Mouse (Mus musculus): ENCODE measurements around the gene Plekhf1. TPM values are rescaled to one million over a fixed set of nuclear protein-coding genes. Genes with fewer than 3 reads are reported as not detected.

The Plekhf1 gene
- polyA plus RNA-seq (2014; fragmentation: Nextera tagmentation; extraction: Ambion mirVana) = 4.5 and 4.7 TPM in 2 replicates

DNA sequence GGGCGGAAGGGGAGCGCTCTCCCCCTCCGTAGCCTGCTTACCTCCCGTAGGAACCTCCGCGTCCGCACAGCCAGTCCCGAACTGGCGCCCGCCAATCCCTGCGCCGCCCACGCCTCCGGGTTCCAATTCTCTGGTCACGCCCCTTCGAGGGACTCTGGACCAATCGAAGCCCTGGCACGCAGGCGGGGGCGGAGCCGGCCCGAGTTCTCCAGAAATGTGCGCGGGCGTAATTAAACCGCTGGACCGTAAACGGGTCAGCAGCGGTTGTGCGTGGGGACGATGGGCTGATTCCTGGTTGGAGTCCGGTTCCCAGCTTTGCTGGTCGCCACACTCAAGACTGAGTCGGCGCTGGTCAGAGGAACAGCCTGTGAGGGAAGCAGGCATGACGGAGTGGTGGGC, at the start of gene Plekhf1:
Plekhf1 (minus strand) TSS at position 117 of the 399 bp plus-strand sequence.
- under 1% methylated on average over 36 of the region's 36 CpGs for WGBS
- ATAC-seq (ENCODE audit: insufficient read depth) = peak; percentile 93
- peak within 1 kb of the TSS; percentile 64 for H3K9ac ChIP-seq

DNA sequence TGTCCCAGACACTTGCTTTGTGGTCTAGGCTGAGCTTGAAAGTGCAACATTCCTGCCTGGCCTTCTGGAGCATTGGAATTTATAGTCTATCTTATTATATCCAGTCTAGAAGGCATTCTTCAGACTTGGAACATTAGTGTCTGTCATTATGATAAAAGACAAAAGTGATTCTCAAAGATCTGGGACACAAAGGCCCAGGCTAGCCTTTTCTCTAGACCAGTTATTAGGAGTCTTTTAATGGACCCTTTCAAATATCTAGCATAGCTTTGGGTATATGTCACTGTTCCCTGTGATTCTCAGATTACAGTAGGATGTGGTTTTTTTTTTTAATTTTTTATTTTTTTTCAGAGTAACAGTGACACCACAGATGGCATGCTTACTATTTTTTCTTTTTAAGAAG, 44.7 kb upstream of the Plekhf1 start:
- Histone ChIP-seq H3K27ac (ENCODE audit: low read depth) (no peak overlapping the region), H3K4me1 (ENCODE audit: insufficient read depth) (no peaks in the 10 kb centered on the region), H3K36me3 (ENCODE audit: insufficient read depth) (peaks cover 11% of the 10 kb centered on the region; the same call in 1 of the 2 replicates), H3K27me3 (ENCODE audit: insufficient read depth, low read length) (no peaks in the 10 kb centered on the region), H3K4me2 (no peak overlapping the region), H3K4me3 (ENCODE audit: low read depth, low read length) (no peak overlapping the region), H3K9me3 (ENCODE audit: low read depth, low read length) (no peaks in the 10 kb centered on the region), H3K9ac (no peak overlapping the region)
- ATAC-seq (ENCODE audit: insufficient read depth) = no peak
- DNase-seq = no peak
- TF ChIP-seq CTCF (IDR thresholded peaks at IDR 0.05; ENCODE audit: low read depth) = no peak

More for the DNA sequence above, at the start of gene Plekhf1:
- peak; percentile 98 for DNase-seq
- H3K4me1 ChIP-seq (ENCODE audit: insufficient read depth) = 0 out of 2 replicates have a peak, but pooled peaks cover 2% of the 10 kb centered on the region
- no peaks in the 10 kb centered on the region for H3K9me3 ChIP-seq (ENCODE audit: low read depth, low read length)
- no peaks in the 10 kb centered on the region for H3K36me3 ChIP-seq (ENCODE audit: insufficient read depth)
- H3K4me2 ChIP-seq = peak within 1 kb of the TSS; percentile 73
- 0 out of 2 replicates have a peak, but pooled peaks cover 3% of the 10 kb centered on the region for H3K27me3 ChIP-seq (ENCODE audit: insufficient read depth, low read length)
- H3K27ac ChIP-seq (ENCODE audit: low read depth) = peak within 1 kb of the TSS; percentile 82
- H3K4me3 ChIP-seq (ENCODE audit: low read depth, low read length) = peak within 1 kb of the TSS; percentile 60
- no peak for TF ChIP-seq CTCF (IDR thresholded peaks at IDR 0.05; ENCODE audit: low read depth)

DNA sequence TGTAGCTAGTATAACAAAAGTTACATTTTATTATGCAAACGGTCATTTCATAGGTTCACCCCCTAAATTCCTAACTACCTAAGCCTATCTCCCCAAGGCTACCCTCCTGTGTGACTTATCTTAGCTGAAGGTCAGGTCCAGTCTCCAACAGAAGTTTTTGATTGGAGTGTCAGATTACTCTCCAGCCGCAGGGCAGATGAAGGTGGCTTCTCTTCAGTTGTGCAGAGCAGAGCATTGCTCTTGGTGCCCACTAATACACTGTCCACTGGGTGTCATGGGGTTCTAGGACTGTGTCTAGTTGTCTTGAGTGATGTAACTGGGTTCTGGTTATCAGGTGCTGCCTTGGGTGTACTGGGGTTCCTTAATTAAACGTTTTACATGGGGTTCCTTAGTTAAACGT, 44.0 kb upstream of the Plekhf1 start:
- peaks cover 17% of the 10 kb centered on the region for H3K36me3 ChIP-seq (ENCODE audit: insufficient read depth)
- no peak for TF ChIP-seq CTCF (IDR thresholded peaks at IDR 0.05; ENCODE audit: low read depth)
- peak overlapping the region; percentile 89 for H3K4me2 ChIP-seq
- H3K9ac ChIP-seq = peak overlapping the region; percentile 88
- H3K4me3 ChIP-seq (ENCODE audit: low read depth, low read length) = peak overlapping the region; percentile 61
- no peaks in the 10 kb centered on the region for H3K9me3 ChIP-seq (ENCODE audit: low read depth, low read length)
- DNase-seq = no peak
- no peak overlapping the region for H3K27ac ChIP-seq (ENCODE audit: low read depth)
- ATAC-seq (ENCODE audit: insufficient read depth) = peak; percentile 25; the same call in 1 of the 2 replicates
- no peaks in the 10 kb centered on the region for H3K27me3 ChIP-seq (ENCODE audit: insufficient read depth, low read length)
- 8% methylated on average over 4 of the region's 4 CpGs for WGBS
- H3K4me1 ChIP-seq (ENCODE audit: insufficient read depth) = no peaks in the 10 kb centered on the region

DNA sequence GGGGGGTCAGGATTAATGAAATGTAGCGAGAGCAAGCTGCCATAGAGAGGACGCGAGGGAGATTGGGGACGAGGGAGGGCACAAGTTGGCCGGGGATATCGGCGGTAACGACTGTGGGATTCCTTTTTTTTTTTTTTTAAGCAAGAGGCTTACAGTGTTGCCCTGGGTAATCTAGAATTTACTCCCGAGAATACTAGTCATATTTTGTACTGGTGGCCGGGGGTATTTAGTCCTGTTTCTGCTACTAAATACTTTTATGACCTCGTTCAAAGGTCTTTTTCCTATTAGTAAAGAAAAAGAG, 43.6 kb upstream of the Plekhf1 start:
- H3K9ac ChIP-seq = peak overlapping the region; percentile 88
- peak overlapping the region; percentile 89 for H3K4me2 ChIP-seq
- no peaks in the 10 kb centered on the region for H3K27me3 ChIP-seq (ENCODE audit: insufficient read depth, low read length)
- H3K36me3 ChIP-seq (ENCODE audit: insufficient read depth) = peaks cover 20% of the 10 kb centered on the region
- H3K9me3 ChIP-seq (ENCODE audit: low read depth, low read length) = no peaks in the 10 kb centered on the region
- ATAC-seq (ENCODE audit: insufficient read depth) = no peak
- H3K4me3 ChIP-seq (ENCODE audit: low read depth, low read length) = peak overlapping the region; percentile 61
- 0% methylated on average over 11 of the region's 11 CpGs for WGBS
- no peak for DNase-seq
- no peak for TF ChIP-seq CTCF (IDR thresholded peaks at IDR 0.05; ENCODE audit: low read depth)
- H3K4me1 ChIP-seq (ENCODE audit: insufficient read depth) = no peaks in the 10 kb centered on the region
- peak overlapping the region; percentile 33; the same call in 1 of the 2 replicates for H3K27ac ChIP-seq (ENCODE audit: low read depth)

DNA sequence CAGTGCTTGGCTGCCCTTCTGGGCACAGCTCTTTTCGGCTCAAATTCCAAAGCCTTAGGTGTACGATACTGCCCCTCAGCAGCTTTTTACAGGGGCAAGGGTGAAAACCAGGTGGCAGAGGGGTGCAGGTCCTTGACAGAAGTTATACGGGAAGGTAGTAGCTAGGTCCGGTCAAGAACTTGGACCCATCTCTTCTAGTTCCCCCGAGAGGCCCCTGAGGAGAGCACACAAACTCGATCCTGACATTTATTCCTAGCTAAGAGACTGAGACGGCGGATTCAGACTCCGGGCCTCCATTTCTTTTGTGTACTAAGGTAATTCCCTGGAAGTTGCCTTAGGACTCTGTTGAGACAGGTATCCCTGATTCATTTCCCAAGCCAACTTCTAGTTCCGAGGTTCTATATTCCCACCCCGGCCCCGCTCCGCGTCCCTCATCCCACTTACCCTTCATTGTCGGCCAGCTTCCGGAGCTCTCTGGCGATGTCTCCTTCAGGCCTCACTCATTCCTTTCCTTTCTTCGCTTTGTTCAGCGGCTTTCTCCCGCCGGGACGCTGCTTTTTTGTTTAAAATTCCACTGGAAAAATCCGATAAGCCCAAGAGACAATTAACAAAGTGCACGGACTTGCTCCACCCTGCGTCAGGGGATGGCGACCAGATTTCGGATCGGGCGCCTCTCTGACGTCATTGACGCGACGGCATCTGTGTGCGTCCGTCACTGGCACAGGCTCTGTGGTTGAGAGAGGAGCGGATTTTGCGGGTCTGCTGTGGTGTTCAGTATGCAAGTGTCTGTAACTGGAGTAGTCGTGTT, 43.1 kb upstream of the Plekhf1 start, which contains the start of gene Pop4:
Pop4 (minus strand) TSS at position 721 of the 808 bp plus-strand sequence.
- peak within 1 kb of the TSS; percentile 61 for H3K4me3 ChIP-seq (ENCODE audit: low read depth, low read length)
- no peaks in the 10 kb centered on the region for H3K27me3 ChIP-seq (ENCODE audit: insufficient read depth, low read length)
- no peaks in the 10 kb centered on the region for H3K9me3 ChIP-seq (ENCODE audit: low read depth, low read length)
- DNase-seq (peak; percentile 98), ATAC-seq (ENCODE audit: insufficient read depth) (peak; percentile 97)
- WGBS = under 1% methylated on average over 38 of the region's 38 CpGs
- H3K27ac ChIP-seq (ENCODE audit: low read depth) = peak within 1 kb of the TSS; percentile 33
- H3K4me1 ChIP-seq (ENCODE audit: insufficient read depth) = no peaks in the 10 kb centered on the region
- no peak for TF ChIP-seq CTCF (IDR thresholded peaks at IDR 0.05; ENCODE audit: low read depth)
- peak within 1 kb of the TSS; percentile 89 for H3K4me2 ChIP-seq
- H3K36me3 ChIP-seq (ENCODE audit: insufficient read depth) = peaks cover 26% of the 10 kb centered on the region
- H3K9ac ChIP-seq = peak within 1 kb of the TSS; percentile 88

DNA sequence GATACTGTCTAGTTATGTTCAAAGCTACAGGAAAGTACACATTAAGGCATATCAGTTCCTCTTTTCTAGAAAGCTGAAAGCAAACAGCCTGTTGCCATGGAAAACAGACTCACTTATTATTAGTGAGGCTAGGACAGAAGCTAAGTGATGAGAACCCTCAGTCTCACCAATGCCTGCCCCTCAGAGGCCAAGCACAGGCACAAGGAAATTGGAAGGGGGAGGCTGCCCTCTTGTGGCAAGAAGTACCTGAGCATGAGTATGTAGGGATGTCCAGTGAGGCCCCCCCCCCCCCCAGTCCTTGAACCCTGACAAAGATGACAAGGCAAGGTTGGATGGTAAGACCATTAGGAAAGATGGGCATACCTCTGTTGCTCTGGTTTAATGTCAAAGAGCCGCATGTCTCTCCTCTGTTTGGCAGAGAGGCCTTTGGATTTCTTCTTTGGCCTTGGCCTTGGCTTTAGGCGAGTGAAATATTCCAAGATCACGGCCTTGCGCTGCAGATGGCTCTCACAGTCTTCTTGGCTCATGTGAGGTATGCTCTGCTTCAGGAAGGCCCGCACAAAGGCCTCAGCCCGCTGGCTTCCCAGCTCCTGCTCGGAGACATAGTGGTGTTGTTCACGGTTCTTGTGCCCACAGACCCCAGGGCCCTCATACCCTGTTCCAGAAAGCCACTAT, 39.3 kb upstream of the Plekhf1 start:
- ATAC-seq (ENCODE audit: insufficient read depth) = no peak
- Histone ChIP-seq H3K27ac (ENCODE audit: low read depth) (no peak overlapping the region), H3K9me3 (ENCODE audit: low read depth, low read length) (no peaks in the 10 kb centered on the region), H3K4me3 (ENCODE audit: low read depth, low read length) (no peak overlapping the region), H3K4me1 (ENCODE audit: insufficient read depth) (no peaks in the 10 kb centered on the region), H3K9ac (no peak overlapping the region), H3K36me3 (ENCODE audit: insufficient read depth) (peaks cover 63% of the 10 kb centered on the region), H3K4me2 (no peak overlapping the region), H3K27me3 (ENCODE audit: insufficient read depth, low read length) (no peaks in the 10 kb centered on the region)
- DNase-seq = peak; percentile 69
- TF ChIP-seq CTCF (IDR thresholded peaks at IDR 0.05; ENCODE audit: low read depth) = peak; percentile 62
- WGBS = 83% methylated on average over 8 of the region's 8 CpGs

DNA sequence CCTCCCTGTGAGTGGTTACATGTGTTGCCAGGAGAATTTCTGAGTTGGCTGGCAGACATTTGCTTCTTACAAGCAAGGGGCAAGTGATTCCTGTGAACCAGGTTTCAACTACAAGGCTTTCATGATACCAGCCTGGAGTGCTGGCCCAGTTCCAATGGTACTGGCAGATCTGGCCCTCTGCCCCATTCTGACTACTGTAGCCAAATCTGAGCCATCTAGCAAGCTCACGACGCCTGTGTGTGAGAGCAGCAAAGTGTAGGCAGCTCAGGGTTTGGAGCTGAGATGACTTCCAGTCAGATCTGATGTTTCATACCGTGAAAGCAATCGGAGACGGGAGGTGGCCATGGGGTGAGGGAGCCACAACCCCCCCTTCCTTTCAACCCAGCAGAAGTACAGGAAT, 34.6 kb upstream of the Plekhf1 start:
- no peak overlapping the region for H3K9ac ChIP-seq
- H3K27me3 ChIP-seq (ENCODE audit: insufficient read depth, low read length) = no peaks in the 10 kb centered on the region
- no peaks in the 10 kb centered on the region for H3K9me3 ChIP-seq (ENCODE audit: low read depth, low read length)
- WGBS = 87% methylated on average over 5 of the region's 5 CpGs
- no peak overlapping the region for H3K27ac ChIP-seq (ENCODE audit: low read depth)
- H3K4me3 ChIP-seq (ENCODE audit: low read depth, low read length) = no peak overlapping the region
- ATAC-seq (ENCODE audit: insufficient read depth) (no peak), DNase-seq (no peak)
- no peak overlapping the region for H3K4me2 ChIP-seq
- H3K4me1 ChIP-seq (ENCODE audit: insufficient read depth) = no peaks in the 10 kb centered on the region
- no peak for TF ChIP-seq CTCF (IDR thresholded peaks at IDR 0.05; ENCODE audit: low read depth)
- H3K36me3 ChIP-seq (ENCODE audit: insufficient read depth) = peaks cover 66% of the 10 kb centered on the region

Measured in lung, embryonic 14.5 days (tissue).